Mouse (Mus musculus) neural tube, embryonic 15.5 days (tissue): ENCODE data around the gene Dnah17. TPM values are rescaled to one million over a fixed set of nuclear protein-coding genes. Genes with fewer than 3 reads are reported as not detected.

Source experiments
- ATAC-seq: fragments of 200-750 bp; cut with Nextera tagmentation; 2 replicates; pipeline ENCODE4 v1.8.0; 2017; ENCODE audit warnings: mild to moderate bottlenecking, moderate TSS enrichment, moderate library complexity; ENCODE audit not compliant: low FRiP score
- H3K27ac ChIP-seq: fragments of 300-500 bp; sonication (generic); replicated peaks from 2 replicates; pipeline ENCODE4 v1.5.1; 2015; ENCODE audit warnings: mild to moderate bottlenecking, inconsistent platforms
- H3K27me3 ChIP-seq: fragments of 300-500 bp; sonication (generic); replicated peaks from 2 replicates; pipeline ENCODE4 v1.6.1; 2015; ENCODE audit warnings: inconsistent platforms
- H3K36me3 ChIP-seq: fragments of 300-500 bp; sonication (generic); 2 replicates; pipeline ENCODE4 v1.6.1; 2015; ENCODE audit warnings: inconsistent platforms
- H3K4me1 ChIP-seq: fragments of 300-500 bp; sonication (generic); 2 replicates; pipeline ENCODE4 v1.6.1; 2015; ENCODE audit warnings: inconsistent platforms
- H3K4me2 ChIP-seq: fragments of 300-500 bp; sonication (generic); 2 replicates; pipeline ENCODE4 v1.6.1; 2015; ENCODE audit warnings: inconsistent platforms, mild to moderate bottlenecking, moderate library complexity
- H3K4me3 ChIP-seq: fragments of 300-500 bp; sonication (generic); replicated peaks from 2 replicates; pipeline ENCODE4 v1.5.1; 2015; ENCODE audit warnings: mild to moderate bottlenecking, inconsistent platforms
- H3K9ac ChIP-seq: fragments of 300-500 bp; sonication (generic); replicated peaks from 2 replicates; pipeline ENCODE4 v1.6.1; 2015; ENCODE audit warnings: mild to moderate bottlenecking, inconsistent platforms
- H3K9me3 ChIP-seq: fragments of 300-500 bp; sonication (generic); replicated peaks from 2 replicates; pipeline ENCODE4 v1.6.1; 2016; ENCODE audit warnings: inconsistent platforms
- WGBS: fragments of 180-500 bp; shearing (Covaris S2); methylation state at CpG from one replicate; pipeline ENCODE4 v1.1.7; 2015; ENCODE audit warnings: mixed read lengths; 5-methylcytosine and 5-hydroxymethylcytosine counted together
- polyA plus RNA-seq: library from polyadenylated mRNA; unstranded; fragments of >200 nt; fragmentation: Nextera tagmentation; extraction: Ambion mirVana; gene quantifications from 2 replicates; pipeline ENCODE4 v1.2.1, GENCODE M21; 2015

The Dnah17 gene
- polyA plus RNA-seq, 1 experiment from 2014 or later: 0.28 TPM

- Histone ChIP-seq H3K9ac (no peak overlapping the region), H3K27me3 (no peaks in the 10 kb centered on the region), H3K27ac (no peak overlapping the region), H3K4me3 (no peak overlapping the region), H3K4me2 (no peak overlapping the region), H3K4me1 (no peaks in the 10 kb centered on the region), H3K36me3 (no peaks in the 10 kb centered on the region), H3K9me3 (no peaks in the 10 kb centered on the region)
- no peak for ATAC-seq
- WGBS: 58% methylated on average over 8 of the region's 8 CpGs
These were observed 15.8 kb downstream of the Dnah17 start for GRCm38 (mm10) chr11:118114581-118115110.

GRCm38 (mm10) chr11:118113516-118114205 lies 16.8 kb downstream of the Dnah17 start:
- Histone ChIP-seq H3K9ac (no peak overlapping the region), H3K27me3 (no peaks in the 10 kb centered on the region), H3K4me2 (no peak overlapping the region), H3K4me3 (no peak overlapping the region), H3K27ac (no peak overlapping the region), H3K4me1 (no peaks in the 10 kb centered on the region), H3K36me3 (no peaks in the 10 kb centered on the region), H3K9me3 (no peaks in the 10 kb centered on the region)
- WGBS: 86% methylated on average over 14 of the region's 14 CpGs
- no peak for ATAC-seq

GRCm38 (mm10) chr11:118104001-118104400 lies 26.4 kb downstream of the Dnah17 start:
- no peaks in the 10 kb centered on the region for H3K27me3 ChIP-seq
- H3K4me1 ChIP-seq: no peaks in the 10 kb centered on the region
- no peaks in the 10 kb centered on the region for H3K9me3 ChIP-seq
- H3K36me3 ChIP-seq: no peaks in the 10 kb centered on the region
- no peak overlapping the region for H3K4me2 ChIP-seq
- WGBS: 9% methylated on average over 5 of the region's 5 CpGs
- H3K27ac ChIP-seq: no peak overlapping the region
- no peak overlapping the region for H3K4me3 ChIP-seq
- ATAC-seq: no peak
- no peak overlapping the region for H3K9ac ChIP-seq

- H3K36me3 ChIP-seq: no peaks in the 10 kb centered on the region
- no peak for ATAC-seq
- H3K9me3 ChIP-seq: no peaks in the 10 kb centered on the region
- no peaks in the 10 kb centered on the region for H3K27me3 ChIP-seq
- H3K9ac ChIP-seq: no peak overlapping the region
- H3K4me1 ChIP-seq: no peaks in the 10 kb centered on the region
- H3K4me3 ChIP-seq: no peak overlapping the region
- H3K27ac ChIP-seq: no peak overlapping the region
- WGBS: 92% methylated on average over 5 of the region's 5 CpGs
- H3K4me2 ChIP-seq: no peak overlapping the region
These were observed 27.1 kb downstream of the Dnah17 start for GRCm38 (mm10) chr11:118103383-118103782.

GRCm38 (mm10) chr11:118102838-118103237 lies 27.6 kb downstream of the Dnah17 start:
- no peaks in the 10 kb centered on the region for H3K4me1 ChIP-seq
- H3K36me3 ChIP-seq: no peaks in the 10 kb centered on the region
- no peak overlapping the region for H3K4me2 ChIP-seq
- H3K27ac ChIP-seq: no peak overlapping the region
- H3K27me3 ChIP-seq: no peaks in the 10 kb centered on the region
- ATAC-seq: no peak
- 65% methylated on average over 3 of the region's 3 CpGs for WGBS
- H3K4me3 ChIP-seq: no peak overlapping the region
- no peak overlapping the region for H3K9ac ChIP-seq
- H3K9me3 ChIP-seq: no peaks in the 10 kb centered on the region

- Histone ChIP-seq H3K4me2 (no peak overlapping the region), H3K27me3 (no peaks in the 10 kb centered on the region), H3K4me3 (no peak overlapping the region), H3K36me3 (no peaks in the 10 kb centered on the region), H3K9me3 (no peaks in the 10 kb centered on the region), H3K9ac (no peak overlapping the region), H3K27ac (no peak overlapping the region), H3K4me1 (no peaks in the 10 kb centered on the region)
- WGBS: 49% methylated on average over 9 of the region's 9 CpGs
- no peak for ATAC-seq
These were observed 29.3 kb downstream of the Dnah17 start for GRCm38 (mm10) chr11:118101133-118101532.

GRCm38 (mm10) chr11:118096736-118097135 lies 33.7 kb downstream of the Dnah17 start:
- no peak for ATAC-seq
- Histone ChIP-seq H3K27me3 (no peaks in the 10 kb centered on the region), H3K4me3 (no peak overlapping the region), H3K27ac (no peak overlapping the region), H3K4me1 (no peaks in the 10 kb centered on the region), H3K9ac (no peak overlapping the region), H3K9me3 (no peaks in the 10 kb centered on the region), H3K4me2 (no peak overlapping the region), H3K36me3 (no peaks in the 10 kb centered on the region)
- WGBS: 67% methylated on average over 2 of the region's 2 CpGs

GRCm38 (mm10) chr11:118095004-118095403 lies 35.4 kb downstream of the Dnah17 start:
- Histone ChIP-seq H3K4me3 (no peak overlapping the region), H3K27me3 (no peaks in the 10 kb centered on the region)
- WGBS: 86% methylated on average over 9 of the region's 9 CpGs

GRCm38 (mm10) chr11:118091002-118091670 lies 39.3 kb downstream of the Dnah17 start:
- H3K4me3 ChIP-seq: no peak overlapping the region
- H3K9ac ChIP-seq: no peak overlapping the region
- no peaks in the 10 kb centered on the region for H3K27me3 ChIP-seq
- H3K4me2 ChIP-seq: no peak overlapping the region
- no peaks in the 10 kb centered on the region for H3K9me3 ChIP-seq
- H3K36me3 ChIP-seq: no peaks in the 10 kb centered on the region; the same call in 1 of the 2 replicates
- ATAC-seq: no peak
- H3K27ac ChIP-seq: no peak overlapping the region
- H3K4me1 ChIP-seq: no peaks in the 10 kb centered on the region
- WGBS: 89% methylated on average over 23 of the region's 23 CpGs

More at GRCm38 (mm10) chr11:118095004-118095403, 35.4 kb downstream of the Dnah17 start:
- ATAC-seq: no peak
- Histone ChIP-seq H3K27ac (no peak overlapping the region), H3K4me1 (no peaks in the 10 kb centered on the region), H3K9ac (no peak overlapping the region), H3K4me2 (no peak overlapping the region), H3K9me3 (no peaks in the 10 kb centered on the region), H3K36me3 (no peaks in the 10 kb centered on the region; the same call in 1 of the 2 replicates)

- H3K27ac ChIP-seq: no peak overlapping the region
- H3K9me3 ChIP-seq: no peaks in the 10 kb centered on the region
- no peaks in the 10 kb centered on the region for H3K4me1 ChIP-seq
- H3K4me2 ChIP-seq: no peak overlapping the region
- no peaks in the 10 kb centered on the region; the same call in 1 of the 2 replicates for H3K36me3 ChIP-seq
- WGBS: 88% methylated on average over 19 of the region's 19 CpGs
- no peak overlapping the region for H3K4me3 ChIP-seq
- ATAC-seq: no peak
- no peak overlapping the region for H3K9ac ChIP-seq
- no peaks in the 10 kb centered on the region for H3K27me3 ChIP-seq
These were observed 41.5 kb downstream of the Dnah17 start for GRCm38 (mm10) chr11:118088896-118089295.

GRCm38 (mm10) chr11:118085961-118086360 lies 44.5 kb downstream of the Dnah17 start:
- 85% methylated on average over 8 of the region's 8 CpGs for WGBS
- H3K9ac ChIP-seq: no peak overlapping the region

GRCm38 (mm10) chr11:118085176-118085575 lies 45.3 kb downstream of the Dnah17 start:
- no peak overlapping the region for H3K27ac ChIP-seq
- no peaks in the 10 kb centered on the region for H3K27me3 ChIP-seq
- no peak overlapping the region for H3K4me3 ChIP-seq
- ATAC-seq: no peak
- H3K4me1 ChIP-seq: peaks cover 6% of the 10 kb centered on the region; the same call in 1 of the 2 replicates
- no peaks in the 10 kb centered on the region for H3K36me3 ChIP-seq
- no peak overlapping the region for H3K4me2 ChIP-seq
- H3K9ac ChIP-seq: no peak overlapping the region
- no peaks in the 10 kb centered on the region for H3K9me3 ChIP-seq
- WGBS: 83% methylated on average over 4 of the region's 4 CpGs

More at GRCm38 (mm10) chr11:118085961-118086360, 44.5 kb downstream of the Dnah17 start:
- Histone ChIP-seq H3K4me2 (no peak overlapping the region), H3K27me3 (no peaks in the 10 kb centered on the region), H3K36me3 (no peaks in the 10 kb centered on the region; the same call in 1 of the 2 replicates), H3K27ac (no peak overlapping the region), H3K4me3 (no peak overlapping the region), H3K9me3 (no peaks in the 10 kb centered on the region), H3K4me1 (peaks cover 6% of the 10 kb centered on the region; the same call in 1 of the 2 replicates)
- ATAC-seq: no peak
